Mouse (Mus musculus) CH12.LX (cell line): ENCODE data around the gene Spata25. TPM values are rescaled to one million over a fixed set of nuclear protein-coding genes. Genes with fewer than 3 reads are reported as not detected.

ENCODE experiments used
- DNase-seq: peaks from one replicate; pipeline ENCODE4 v3.0.0-alpha.2; 2013; ENCODE audit errors: extremely low read depth
- H3K27ac ChIP-seq: 2 replicates; pipeline ENCODE4 v1.5.1; 2012; ENCODE audit warnings: low read depth, mild to moderate bottlenecking, control low read depth, moderate library complexity; ENCODE audit not compliant: insufficient read depth
- H3K27me3 ChIP-seq: replicated peaks from 2 replicates; pipeline ENCODE3; 2012; ENCODE audit warnings: inconsistent platforms
- H3K36me3 ChIP-seq, 2 experiments: replicated peaks in 1 of 2; 2 replicates each; pipeline versions ENCODE3 to v1.6.1; 2012; ENCODE audit warnings: inconsistent platforms in 1 of 2, low read length in 1 of 2, mild to moderate bottlenecking in 1 of 2, mixed read lengths in 1 of 2, moderate library complexity in 1 of 2; ENCODE audit not compliant: control insufficient read depth in 1 of 2, insufficient read depth in 1 of 2
- H3K4me1 ChIP-seq, 2 experiments: 2 replicates each; pipeline ENCODE4 v1.6.1; 2012; ENCODE audit warnings: inconsistent platforms in 1 of 2, moderate library complexity in 1 of 2; ENCODE audit not compliant: insufficient read depth in 2 of 2, control insufficient read depth in 1 of 2
- H3K4me2 ChIP-seq: 2 replicates; pipeline ENCODE4 v1.6.1; 2012; ENCODE audit warnings: low read depth, mild to moderate bottlenecking, control low read depth; ENCODE audit not compliant: poor library complexity, insufficient read depth, severe bottlenecking
- H3K4me3 ChIP-seq, 3 experiments: fragments of 150-350 bp in 1 of 3; sonication (generic) in 1 of 3; replicated peaks in 1 of 3; 2 replicates each; pipeline versions ENCODE3 to v1.5.1; 2011 to 2012; ENCODE audit warnings: low read depth in 2 of 3, low read length in 2 of 3, mild to moderate bottlenecking in 2 of 3, moderate library complexity in 2 of 3, control low read depth in 1 of 3, improper control_type of control experiment in 1 of 3, inconsistent platforms in 1 of 3, mixed read lengths in 1 of 3; ENCODE audit not compliant: poor library complexity in 1 of 3
- H3K79me2 ChIP-seq: replicated peaks from 2 replicates; pipeline ENCODE4 v1.6.1; 2012; ENCODE audit warnings: mild to moderate bottlenecking, moderate library complexity; ENCODE audit not compliant: control insufficient read depth, poor library complexity, insufficient read depth, severe bottlenecking; ENCODE audit errors: extremely low read depth
- H3K9ac ChIP-seq: 2 replicates; pipeline ENCODE4 v1.6.1; 2012; ENCODE audit warnings: low read depth, mild to moderate bottlenecking, control low read depth, moderate library complexity; ENCODE audit not compliant: insufficient read depth
- H3K9me3 ChIP-seq: replicated peaks from 2 replicates; pipeline ENCODE3; 2012; ENCODE audit warnings: low read length, inconsistent platforms, mixed read lengths
- CHD2 ChIP-seq: IDR thresholded peaks from 2 replicates; pipeline ENCODE4 v1.6.1; 2011; ENCODE audit warnings: low read length, improper control_type of control experiment
- E2F4 ChIP-seq: IDR thresholded peaks from 2 replicates; pipeline ENCODE4 v1.6.1; 2011; ENCODE audit warnings: low read depth, low read length, improper control_type of control experiment; ENCODE audit not compliant: insufficient replicate concordance
- ELF1 ChIP-seq: IDR thresholded peaks from 2 replicates; pipeline ENCODE4 v1.6.1; 2014; ENCODE audit warnings: low read depth, mild to moderate bottlenecking, inconsistent platforms, low read length, improper control_type of control experiment
- EP300 ChIP-seq: IDR thresholded peaks from 2 replicates; pipeline ENCODE4 v1.6.1; 2011; ENCODE audit warnings: low read length, improper control_type of control experiment
- ETS1 ChIP-seq: conservative IDR thresholded peaks from 2 replicates; pipeline ENCODE4 v1.6.1; 2012; ENCODE audit warnings: low read depth, mild to moderate bottlenecking, inconsistent platforms, low read length, improper control_type of control experiment, moderate library complexity
- HCFC1 ChIP-seq: IDR thresholded peaks from 2 replicates; pipeline ENCODE4 v1.6.1; 2012; ENCODE audit warnings: low read depth, mild to moderate bottlenecking, inconsistent platforms, low read length, improper control_type of control experiment
- IRF4 ChIP-seq: IDR thresholded peaks from 2 replicates; pipeline ENCODE4 v1.6.1; 2014; ENCODE audit warnings: low read depth, mild to moderate bottlenecking, inconsistent platforms, low read length, improper control_type of control experiment
- KAT2A ChIP-seq: IDR thresholded peaks from 2 replicates; pipeline ENCODE4 v1.6.1; 2012; ENCODE audit warnings: low read length, improper control_type of control experiment, inconsistent platforms; ENCODE audit not compliant: insufficient replicate concordance
- MAFK ChIP-seq: IDR thresholded peaks from 2 replicates; pipeline ENCODE4 v1.6.1; 2011; ENCODE audit warnings: low read length, improper control_type of control experiment; ENCODE audit not compliant: insufficient replicate concordance
- MAX ChIP-seq: IDR thresholded peaks from 2 replicates; pipeline ENCODE4 v1.6.1; 2011; ENCODE audit warnings: low read length, improper control_type of control experiment
- MAZ ChIP-seq: IDR thresholded peaks from 2 replicates; pipeline ENCODE4 v1.6.1; 2012; ENCODE audit warnings: low read depth, mild to moderate bottlenecking, inconsistent platforms, low read length, improper control_type of control experiment, moderate library complexity
- MXI1 ChIP-seq: IDR thresholded peaks from 2 replicates; pipeline ENCODE4 v1.6.1; 2011; ENCODE audit warnings: mild to moderate bottlenecking, low read depth, low read length, improper control_type of control experiment
- NRF1 ChIP-seq: IDR thresholded peaks from 2 replicates; pipeline ENCODE4 v1.6.1; 2014; ENCODE audit warnings: low read depth, mild to moderate bottlenecking, inconsistent platforms, low read length, improper control_type of control experiment, moderate library complexity
- POLR2AphosphoS2 ChIP-seq: IDR thresholded peaks from 2 replicates; pipeline ENCODE4 v1.6.1; 2011; ENCODE audit warnings: low read depth, low read length, improper control_type of control experiment
- RAD21 ChIP-seq: IDR thresholded peaks from 2 replicates; pipeline ENCODE4 v1.6.1; 2011; ENCODE audit warnings: low read depth, mild to moderate bottlenecking, low read length, improper control_type of control experiment, moderate library complexity
- TCF12 ChIP-seq: IDR thresholded peaks from 2 replicates; pipeline ENCODE4 v1.6.1; 2014; ENCODE audit warnings: low read depth, mild to moderate bottlenecking, inconsistent platforms, low read length, improper control_type of control experiment
- UBTF ChIP-seq: IDR thresholded peaks from 2 replicates; pipeline ENCODE4 v1.6.1; 2012; ENCODE audit warnings: low read depth, mild to moderate bottlenecking, inconsistent platforms, low read length, improper control_type of control experiment, moderate library complexity
- USF1 ChIP-seq: IDR thresholded peaks from 2 replicates; pipeline ENCODE4 v1.6.1; 2014; ENCODE audit warnings: low read depth, mild to moderate bottlenecking, inconsistent platforms, low read length, improper control_type of control experiment
- USF2 ChIP-seq: conservative IDR thresholded peaks from 2 replicates; pipeline ENCODE4 v1.6.1; 2011; ENCODE audit warnings: low read depth, low read length, improper control_type of control experiment
- ZC3H11A ChIP-seq: IDR thresholded peaks from 2 replicates; pipeline ENCODE4 v1.6.1; 2012; ENCODE audit warnings: low read depth, mild to moderate bottlenecking, inconsistent platforms, low read length, improper control_type of control experiment
- ZMIZ1 ChIP-seq: IDR thresholded peaks from 2 replicates; pipeline ENCODE4 v1.6.1; 2012; ENCODE audit warnings: low read depth, mild to moderate bottlenecking, inconsistent platforms, low read length, improper control_type of control experiment
- dilution Hi-C: fragments of 300-500 bp; cut with MboI; formaldehyde crosslinking; loops from 2 replicates; pipeline ENCODE4 v1.14.3; 2020; ENCODE audit warnings: low sequenced_read_pairs; ENCODE audit not compliant: extremely low pct_unique_long_range_greater_than_20kb, extremely low pct_ligation_motif_present
- in situ Hi-C: fragments of 300-500 bp; cut with MboI; formaldehyde crosslinking; loops from 3 replicates; pipeline ENCODE4 v1.14.3; 2019; ENCODE audit warnings: low sequenced_read_pairs, low pct_ligation_motif_present, low pct_unique_long_range_greater_than_20kb, mixed read lengths
- polyA plus RNA-seq: library from polyadenylated mRNA; unstranded; fragments of >175 nt; gene quantifications from 2 replicates; pipeline ENCODE4 v1.2.1, GENCODE M21; 2012; ENCODE audit warnings: low read depth; ENCODE audit not compliant: insufficient read length
- total RNA-seq, 2 experiments: library from RNA; depleted of rRNA; stranded (reverse); fragments of 300-350 nt in 1 of 2; fragments of >200 nt in 1 of 2; gene quantifications; 2 replicates each; pipeline ENCODE4 v1.2.3; 2012 to 2014

Spata25 gene
- total and polyA plus RNA-seq, 3 experiments = not detected

DNA sequence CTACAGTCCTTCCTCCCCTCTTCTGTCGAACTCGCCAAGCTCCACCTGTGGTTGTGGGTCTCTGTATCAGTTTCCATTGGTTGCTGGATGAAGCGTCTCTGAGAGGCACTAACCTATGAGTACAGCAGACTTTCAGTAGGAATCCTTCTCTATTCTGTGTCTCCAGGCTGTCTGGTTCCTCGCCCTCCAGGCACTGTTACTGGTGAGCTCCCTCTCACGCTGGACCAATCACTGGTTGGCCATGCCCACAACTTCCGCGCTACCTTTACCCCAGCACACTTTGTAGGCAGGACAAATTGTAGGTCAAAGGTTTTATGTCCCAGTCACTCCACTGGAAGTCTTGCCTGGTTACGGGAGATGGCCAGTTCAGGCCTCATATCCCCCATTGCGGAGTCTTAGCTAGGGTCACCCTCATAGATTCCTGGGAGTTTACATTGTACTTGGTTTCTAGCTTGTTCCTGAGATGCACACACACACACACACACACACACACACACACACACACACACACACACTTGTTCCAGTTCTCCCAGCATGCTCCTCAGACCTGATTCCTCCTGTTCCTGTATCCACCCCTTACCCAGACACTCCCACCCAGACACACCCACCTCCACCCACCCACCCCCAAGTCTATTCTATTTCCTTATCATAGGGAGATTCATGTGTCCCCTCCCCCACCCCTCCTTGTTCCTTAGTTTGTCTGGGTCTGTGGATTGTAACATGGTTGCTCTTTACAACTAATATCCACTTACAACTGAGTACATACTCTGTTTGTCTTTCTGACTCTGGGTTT is 31.5 kb upstream of the Spata25 start:
- H3K4me2 ChIP-seq = no peak overlapping the region
- H3K9ac ChIP-seq = no peak overlapping the region
- H3K27ac ChIP-seq = no peak overlapping the region
- H3K36me3 ChIP-seq = no peaks in the 10 kb centered on the region
- DNase-seq = no peak
- H3K4me1 ChIP-seq = peaks cover 0 to 48% of the 10 kb centered on the region in 2 experiments; a peak in 3 of 4 replicates
- dilution Hi-C loops (no loop called here), in situ Hi-C loops (no loop called here)
- no peak for TF ChIP-seq ZMIZ1
- TF ChIP-seq USF2 = no peak
- TF ChIP-seq TCF12 = no peak
- TF ChIP-seq MAFK = no peak
- no peak for TF ChIP-seq E2F4
- TF ChIP-seq USF1 = no peak
- TF ChIP-seq IRF4 = no peak
- no peak for TF ChIP-seq POLR2AphosphoS2
- TF ChIP-seq KAT2A = no peak
- no peak for TF ChIP-seq NRF1
- TF ChIP-seq ZC3H11A = no peak
- no peak for TF ChIP-seq EP300
- TF ChIP-seq MAZ = no peak
- TF ChIP-seq CHD2 = no peak
- no peak for TF ChIP-seq RAD21
- no peak for TF ChIP-seq MXI1
- TF ChIP-seq HCFC1 = no peak
- TF ChIP-seq MAX = no peak
- TF ChIP-seq ELF1 = no peak
- no peaks in the 10 kb centered on the region for H3K79me2 ChIP-seq
- peaks cover 19% of the 10 kb centered on the region for H3K27me3 ChIP-seq
- H3K9me3 ChIP-seq = no peaks in the 10 kb centered on the region
- no peak overlapping the region for H3K4me3 ChIP-seq

- H3K4me2 ChIP-seq = no peak overlapping the region
- H3K36me3 ChIP-seq = no peaks in the 10 kb centered on the region
- no peak for DNase-seq
- H3K79me2 ChIP-seq = no peaks in the 10 kb centered on the region
- in situ Hi-C loops = no loop called here
- no peak overlapping the region for H3K27ac ChIP-seq
- H3K9me3 ChIP-seq = no peaks in the 10 kb centered on the region
- TF ChIP-seq USF1 (no peak), ETS1 (no peak), MXI1 (no peak), UBTF (no peak), USF2 (no peak)
- TF ChIP-seq, all 38 proteins: peak for 0
- H3K27me3 ChIP-seq = peaks cover 19% of the 10 kb centered on the region
- no peak overlapping the region for H3K9ac ChIP-seq
- peaks cover 0 to 48% of the 10 kb centered on the region in 2 experiments; a peak in 3 of 4 replicates for H3K4me1 ChIP-seq
- no peak overlapping the region for H3K4me3 ChIP-seq
- dilution Hi-C loops = no loop called here
Observed at GRCm38 (mm10) chr2:164859155-164859554, 30.8 kb upstream of the Spata25 start.
